Mouse (Mus musculus) heart, embryonic 14.5 days (tissue): ENCODE results near the gene Hist1h1t. TPM values are rescaled to one million over a fixed set of nuclear protein-coding genes. Genes with fewer than 3 reads are reported as not detected.
A peak's percentile ranks its signal among the peaks of the same experiment; 100 is the strongest.
"Not testable (repeated sequence)": the region's sequence is repeated elsewhere in the genome, so short reads cannot be mapped to it uniquely, and the experiment has no call there.

Source experiments
- ATAC-seq: fragments of 200-750 bp; cut with Nextera tagmentation; 2 replicates; pipeline ENCODE4 v1.8.0; 2017; ENCODE audit warnings: low read depth, moderate TSS enrichment; ENCODE audit not compliant: insufficient number of reproducible peaks, insufficient read depth, low FRiP score
- H3K27ac ChIP-seq, 2 experiments: fragments of 200-500 bp in 1 of 2; fragments of 300-500 bp in 1 of 2; sonication (generic) in 1 of 2; replicated peaks in 1 of 2; 2 replicates each; pipeline ENCODE4 v1.5.1; 2012 to 2014; ENCODE audit warnings: low read depth in 2 of 2, low read length in 2 of 2, control low read depth in 1 of 2, mild to moderate bottlenecking in 1 of 2, mixed read lengths in 1 of 2; ENCODE audit not compliant: control insufficient read depth in 1 of 2, insufficient read depth in 1 of 2
- H3K27me3 ChIP-seq: fragments of 300-500 bp; sonication (generic); 2 replicates; pipeline ENCODE4 v1.6.1; 2014; ENCODE audit warnings: mild to moderate bottlenecking, low read length, control low read depth; ENCODE audit not compliant: control insufficient read depth, insufficient read depth
- H3K36me3 ChIP-seq: fragments of 300-500 bp; sonication (generic); 2 replicates; pipeline ENCODE4 v1.6.1; 2014; ENCODE audit warnings: mild to moderate bottlenecking, control low read depth, low read length, mixed read lengths; ENCODE audit not compliant: control insufficient read depth, insufficient read depth
- H3K4me1 ChIP-seq, 2 experiments: fragments of 200-500 bp in 1 of 2; fragments of 300-500 bp in 1 of 2; sonication (generic) in 1 of 2; 2 replicates each; pipeline ENCODE4 v1.6.1; 2012 to 2014; ENCODE audit warnings: low read length in 2 of 2, control low read depth in 1 of 2, mixed read lengths in 1 of 2; ENCODE audit not compliant: control insufficient read depth in 2 of 2, insufficient read depth in 2 of 2
- H3K4me2 ChIP-seq: fragments of 300-500 bp; sonication (generic); 2 replicates; pipeline ENCODE4 v1.6.1; 2014; ENCODE audit warnings: mild to moderate bottlenecking, low read length
- H3K4me3 ChIP-seq, 2 experiments: fragments of 200-500 bp in 1 of 2; fragments of 300-500 bp in 1 of 2; sonication (generic) in 1 of 2; 2 replicates each; pipeline ENCODE4 v1.5.1; 2012 to 2014; ENCODE audit warnings: low read length in 2 of 2, mild to moderate bottlenecking in 2 of 2, control low read depth in 1 of 2, low read depth in 1 of 2, moderate library complexity in 1 of 2; ENCODE audit not compliant: control insufficient read depth in 1 of 2, insufficient read depth in 1 of 2
- H3K9ac ChIP-seq: fragments of 300-500 bp; sonication (generic); 2 replicates; pipeline ENCODE4 v1.6.1; 2014; ENCODE audit warnings: mild to moderate bottlenecking, low read length
- H3K9me3 ChIP-seq: fragments of 300-500 bp; sonication (generic); 2 replicates; pipeline ENCODE4 v1.6.1; 2016; ENCODE audit warnings: low read length, control low read depth; ENCODE audit not compliant: control insufficient read depth
- WGBS: fragments of 180-500 bp; shearing (Covaris S2); extraction: QIAGEN DNeasy Blood & Tissue Kit; methylation state at CpG from one replicate; pipeline ENCODE4 v1.1.7; 2014; 5-methylcytosine and 5-hydroxymethylcytosine counted together
- polyA plus RNA-seq: library from polyadenylated mRNA; unstranded; fragments of >200 nt; fragmentation: Nextera tagmentation; extraction: Ambion mirVana; gene quantifications from 2 replicates; pipeline ENCODE4 v1.2.1, GENCODE M21; 2014

The Hist1h1t gene
- polyA plus RNA-seq, 1 experiment from 2014 or later: 0.30 TPM

DNA sequence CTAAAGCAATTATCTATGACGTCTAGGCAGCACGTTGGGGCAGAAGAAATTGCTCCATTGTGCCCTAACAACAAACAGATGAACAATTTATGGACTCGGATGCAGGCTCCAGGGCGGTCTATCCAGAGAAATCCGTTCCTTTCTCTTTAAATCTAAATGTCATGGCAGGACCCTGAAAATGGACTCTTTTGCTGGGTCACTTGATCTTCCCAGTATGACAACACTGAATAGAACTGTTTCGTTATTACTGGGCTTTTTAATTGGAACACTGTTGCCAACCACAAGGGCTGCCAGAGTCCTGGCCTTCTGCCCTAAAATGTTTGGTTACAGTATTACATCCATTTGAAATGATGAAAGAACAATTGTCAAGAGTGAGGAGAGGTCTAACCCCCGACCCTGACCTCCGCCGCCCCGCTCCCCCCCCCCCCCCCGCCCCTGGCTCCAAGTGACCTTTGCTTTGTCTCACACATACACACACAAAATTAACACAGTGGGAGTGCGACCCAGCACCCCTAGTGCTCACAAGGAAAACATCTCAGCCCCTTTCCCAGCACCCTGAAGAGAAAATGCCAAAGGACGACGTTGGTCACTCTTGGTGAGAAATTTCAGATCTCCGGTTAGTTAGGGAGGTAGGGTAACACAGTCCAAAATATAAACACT, 14.2 kb downstream of the Hist1h1t start:
- ATAC-seq: no peak
- Histone ChIP-seq H3K4me2 (peak overlapping the region; percentile 79), H3K4me1 (peaks cover 7 to 15% of the 10 kb centered on the region in 2 experiments), H3K27ac (peak overlapping the region; percentile 31 to 39; a peak in 3 of 4 replicates), H3K4me3 (peak overlapping the region; percentile 53 to 60), H3K36me3 (no peaks in the 10 kb centered on the region), H3K9ac (peak overlapping the region; percentile 80), H3K27me3 (no peaks in the 10 kb centered on the region), H3K9me3 (no peaks in the 10 kb centered on the region)
- WGBS: 28% methylated on average over 15 of the region's 15 CpGs

DNA sequence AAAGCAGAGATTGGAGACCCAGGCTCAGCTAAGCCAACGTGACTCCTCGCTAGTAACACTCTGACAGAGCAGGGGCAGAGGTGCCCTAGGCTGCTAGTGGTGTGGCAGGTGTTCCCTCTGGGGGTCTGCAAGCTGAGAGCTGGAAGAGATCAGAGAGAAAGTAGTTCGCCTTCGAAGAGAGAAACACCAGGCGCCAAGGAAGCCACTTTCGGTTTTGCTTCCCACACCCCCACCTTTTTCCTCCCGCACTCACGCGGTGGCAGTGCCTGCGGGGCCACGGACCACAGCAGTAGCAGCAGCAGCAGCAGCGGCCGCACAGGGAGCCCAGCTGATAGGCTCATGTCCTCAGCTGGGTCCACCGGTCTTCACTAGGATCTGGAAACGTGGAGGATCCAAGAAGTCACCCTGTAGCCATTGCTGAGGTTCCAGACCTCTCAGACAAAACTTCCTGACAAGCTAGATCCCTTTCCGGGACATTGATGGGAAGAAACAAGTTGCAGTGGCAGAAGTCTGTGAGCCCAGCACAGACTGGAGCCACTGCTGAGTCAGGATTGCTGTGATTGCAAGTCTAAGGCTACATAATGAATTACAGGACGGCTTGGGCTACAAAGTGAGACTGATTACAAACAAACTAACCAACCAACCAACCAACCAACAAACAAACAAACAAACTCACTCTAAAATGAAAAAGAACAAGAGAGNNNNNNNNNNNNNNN, 14.9 kb downstream of the Hist1h1t start, which contains the start of gene Hfe:
Gene Hfe, minus strand, starts transcription at position 481 of the 716 bp plus-strand sequence.
- peak within 1 kb of the TSS; percentile 79 for H3K4me2 ChIP-seq
- no peaks in the 10 kb centered on the region for H3K36me3 ChIP-seq
- H3K4me3 ChIP-seq: peak within 1 kb of the TSS; percentile 53 to 60
- no peaks in the 10 kb centered on the region for H3K9me3 ChIP-seq
- H3K27ac ChIP-seq: peak within 1 kb of the TSS; percentile 31 to 39
- H3K27me3 ChIP-seq: no peaks in the 10 kb centered on the region
- peak within 1 kb of the TSS; percentile 80 for H3K9ac ChIP-seq
- ATAC-seq: 0 out of 2 replicates have a peak, but pooled peaks have one; percentile 35
- WGBS: 3% methylated on average over 17 of the region's 17 CpGs
- H3K4me1 ChIP-seq: peaks cover 7 to 15% of the 10 kb centered on the region in 2 experiments

DNA sequence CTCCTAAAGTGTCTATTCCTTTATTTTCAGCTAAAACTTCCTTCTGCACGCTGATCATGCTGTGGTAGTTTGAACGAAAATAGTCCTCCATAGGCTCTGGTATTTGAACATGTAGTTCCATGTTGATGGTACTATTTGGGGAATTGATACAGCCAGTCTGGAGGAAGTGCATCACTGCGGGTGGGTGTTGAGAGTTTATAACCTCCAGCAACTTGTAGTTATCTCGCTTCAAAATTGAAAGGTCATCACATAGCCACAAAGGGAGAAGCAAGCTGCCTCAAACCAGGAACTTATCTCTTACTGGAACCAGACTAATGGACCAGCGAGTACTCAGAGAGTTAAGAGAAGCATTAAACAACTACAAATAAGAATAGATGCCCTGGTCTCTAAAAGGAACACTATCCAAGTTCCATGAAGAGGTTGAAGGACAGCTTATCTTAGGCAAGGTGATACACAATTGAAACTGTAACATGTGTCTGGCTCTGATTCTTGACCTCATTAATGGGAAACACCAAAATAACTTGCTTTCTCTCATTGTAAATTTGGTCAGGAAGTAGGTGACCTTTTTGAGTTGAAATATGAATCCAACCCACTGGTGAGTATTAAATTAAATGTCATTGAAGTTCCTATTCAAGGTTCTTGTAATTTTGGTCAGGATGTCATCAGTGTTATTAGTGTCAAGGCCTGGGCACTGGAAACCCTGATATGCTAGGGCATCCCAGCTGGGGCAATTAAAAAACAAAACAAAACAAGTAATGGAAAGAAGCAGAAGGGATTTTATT, 20.8 kb downstream of the Hist1h1t start:
- H3K9ac ChIP-seq: no peak overlapping the region
- no peaks in the 10 kb centered on the region; a peak in 1 of 4 replicates for H3K4me1 ChIP-seq
- H3K27me3 ChIP-seq: no peaks in the 10 kb centered on the region
- H3K9me3 ChIP-seq: no peaks in the 10 kb centered on the region
- no peak overlapping the region for H3K4me2 ChIP-seq
- no peak for ATAC-seq
- H3K27ac ChIP-seq: no peak overlapping the region
- H3K36me3 ChIP-seq: no peaks in the 10 kb centered on the region
- WGBS: 46% methylated on average over 5 of the region's 5 CpGs
- H3K4me3 ChIP-seq: no peak overlapping the region

DNA sequence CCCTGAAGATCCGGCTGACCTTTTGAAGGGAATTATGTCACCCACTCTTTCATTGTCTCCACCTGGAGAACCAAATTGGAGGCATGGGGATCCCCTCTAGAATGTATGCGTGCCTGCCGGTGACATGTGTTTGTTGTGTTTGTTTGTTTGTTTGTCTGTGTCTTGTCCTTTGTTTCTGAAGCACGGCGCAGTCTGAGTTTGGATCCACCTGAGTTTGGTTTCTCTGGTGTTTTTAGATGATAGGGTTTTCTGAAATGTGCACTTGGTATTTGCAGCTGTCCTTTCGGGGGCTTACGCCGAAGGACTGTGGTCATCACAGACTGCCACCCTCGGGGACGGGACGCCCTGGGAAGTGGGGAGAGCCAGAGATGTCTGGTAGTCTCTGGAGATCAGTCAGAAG, 21.6 kb downstream of the Hist1h1t start:
- no peak for ATAC-seq
- H3K9me3 ChIP-seq: no peaks in the 10 kb centered on the region
- no peaks in the 10 kb centered on the region for H3K27me3 ChIP-seq
- WGBS: 45% methylated on average over 11 of the region's 11 CpGs
- no peak overlapping the region for H3K4me3 ChIP-seq
- H3K27ac ChIP-seq: no peak overlapping the region
- no peak overlapping the region for H3K9ac ChIP-seq
- no peaks in the 10 kb centered on the region; a peak in 1 of 4 replicates for H3K4me1 ChIP-seq
- no peak overlapping the region for H3K4me2 ChIP-seq
- no peaks in the 10 kb centered on the region for H3K36me3 ChIP-seq

DNA sequence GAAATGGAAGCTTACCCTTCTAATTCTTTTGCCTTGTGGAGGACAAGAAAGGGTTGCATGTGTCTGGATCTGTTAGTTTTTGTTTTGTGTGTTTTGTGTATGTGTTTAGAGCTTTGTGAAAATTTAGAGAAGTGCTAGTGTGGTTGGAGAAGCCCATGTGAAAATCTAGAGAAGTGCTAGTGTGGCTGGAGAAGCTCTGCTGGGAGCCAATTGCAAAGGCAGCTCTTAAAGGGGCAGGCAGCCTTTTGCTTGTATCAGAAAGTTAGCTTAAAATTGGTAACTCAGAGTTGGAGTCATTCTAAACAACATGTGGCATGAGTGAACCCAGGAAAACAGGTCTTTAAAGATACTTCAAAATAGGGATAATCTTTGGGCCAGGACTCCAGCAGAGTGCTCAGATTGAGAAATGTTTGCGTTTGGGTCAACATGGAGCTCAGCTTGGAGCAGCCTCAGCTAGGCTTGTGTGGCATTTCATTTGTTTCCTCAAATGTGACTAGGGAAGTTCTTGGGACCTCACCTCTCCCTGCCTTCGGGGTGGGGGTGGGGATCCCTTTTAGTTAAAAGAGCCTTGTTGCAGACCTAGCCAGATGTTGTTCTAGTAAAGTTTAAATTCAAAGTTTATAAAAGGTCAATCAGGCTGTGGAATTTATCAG, 22.1 kb downstream of the Hist1h1t start:
- H3K27ac ChIP-seq, H3K36me3 ChIP-seq, H3K4me3 ChIP-seq, H3K4me1 ChIP-seq, H3K27me3 ChIP-seq, H3K9me3 ChIP-seq, H3K4me2 ChIP-seq, H3K9ac ChIP-seq, ATAC-seq: not testable (repeated sequence)
- 26% methylated on average over 2 of the region's 2 CpGs for WGBS

DNA sequence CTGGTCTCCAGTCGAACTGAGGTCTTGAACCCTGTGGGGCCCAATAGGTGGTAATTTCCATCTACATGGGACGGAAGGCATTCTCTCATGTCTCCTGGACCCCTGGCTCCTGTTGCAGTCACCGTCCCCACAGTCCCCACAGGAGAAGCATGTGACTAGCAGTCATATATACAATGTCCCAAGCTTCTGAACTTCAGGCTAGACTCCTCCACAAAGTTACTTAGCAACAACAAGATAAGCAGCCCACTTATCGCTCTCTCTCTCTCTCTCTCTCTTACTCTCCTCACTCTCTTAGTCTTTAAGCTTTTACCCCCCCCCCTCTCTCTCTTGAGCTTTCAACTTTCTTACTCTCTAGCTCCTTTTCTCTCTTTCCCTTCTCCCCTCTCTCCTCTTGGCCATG, 28.6 kb downstream of the Hist1h1t start:
- no peak; the same call in 1 of the 2 replicates for ATAC-seq
- peaks cover 10 to 11% of the 10 kb centered on the region in 2 experiments; a peak in 3 of 4 replicates for H3K4me1 ChIP-seq
- H3K9ac ChIP-seq: no peak overlapping the region
- H3K36me3 ChIP-seq: no peaks in the 10 kb centered on the region
- no peaks in the 10 kb centered on the region for H3K27me3 ChIP-seq
- no peaks in the 10 kb centered on the region for H3K9me3 ChIP-seq
- H3K4me3 ChIP-seq: no peak overlapping the region
- 36% methylated on average over 4 of the region's 4 CpGs for WGBS
- H3K4me2 ChIP-seq: no peak overlapping the region
- no peak overlapping the region for H3K27ac ChIP-seq

DNA sequence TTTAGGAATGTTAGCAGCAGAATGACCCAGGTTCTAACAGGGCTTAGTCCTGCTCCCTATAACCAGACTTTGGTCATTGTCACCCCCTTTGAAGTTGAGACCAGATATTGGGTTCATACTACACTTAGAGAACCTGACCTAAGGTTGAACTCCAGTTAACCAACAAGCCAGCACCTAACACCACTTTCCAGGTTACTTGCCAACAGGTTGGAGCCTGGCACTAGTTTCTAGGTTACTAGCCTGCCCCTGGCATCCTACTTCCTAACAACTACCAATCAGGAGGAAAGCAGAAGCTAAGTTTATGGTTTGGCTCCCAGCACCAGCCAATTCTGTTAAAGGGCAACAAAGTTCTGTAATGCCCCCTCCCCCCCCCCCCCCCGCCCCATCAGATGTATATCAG, 29.6 kb downstream of the Hist1h1t start:
- H3K36me3 ChIP-seq: no peaks in the 10 kb centered on the region
- H3K9me3 ChIP-seq: no peaks in the 10 kb centered on the region
- H3K4me2 ChIP-seq: no peak overlapping the region
- no peak for ATAC-seq
- H3K9ac ChIP-seq: no peak overlapping the region
- H3K27ac ChIP-seq: no peak overlapping the region
- no peaks in the 10 kb centered on the region for H3K27me3 ChIP-seq
- 73% methylated on average over 1 of the region's 1 CpGs for WGBS
- H3K4me1 ChIP-seq: peaks cover 10 to 11% of the 10 kb centered on the region in 2 experiments; a peak in 3 of 4 replicates
- no peak overlapping the region for H3K4me3 ChIP-seq
